Mouse (Mus musculus) MEL (cell line): ENCODE results near the gene Nat14. TPM values are rescaled to one million over a fixed set of nuclear protein-coding genes. Genes with fewer than 3 reads are reported as not detected.

Experiments used
- DNase-seq: peaks from one replicate; pipeline ENCODE4 v3.0.0; 2011; ENCODE audit warnings: low read depth, low spot score
- H3K27ac ChIP-seq: 2 replicates; pipeline ENCODE4 v1.5.1; 2012; ENCODE audit warnings: low read depth, mild to moderate bottlenecking, control low read depth, low read length, moderate library complexity; ENCODE audit not compliant: control insufficient read depth
- H3K27me3 ChIP-seq, 2 experiments: fragments of 150-350 bp in 1 of 2; sonication (generic) in 1 of 2; 2 replicates each; pipeline ENCODE4 v1.6.1; 2012; ENCODE audit warnings: low read length in 2 of 2, mild to moderate bottlenecking in 2 of 2, improper control_type of control experiment in 1 of 2, moderate library complexity in 1 of 2; ENCODE audit not compliant: insufficient read depth in 2 of 2, control insufficient read depth in 1 of 2
- H3K36me3 ChIP-seq, 2 experiments: 2 replicates each; pipeline ENCODE4 v1.6.1; 2012 to 2014; ENCODE audit warnings: low read length in 2 of 2, improper control_type of control experiment in 1 of 2, inconsistent platforms in 1 of 2, mild to moderate bottlenecking in 1 of 2; ENCODE audit not compliant: insufficient read depth in 2 of 2, control insufficient read depth in 1 of 2
- H3K4me1 ChIP-seq, 2 experiments: fragments of 150-350 bp in 1 of 2; sonication (generic) in 1 of 2; 2 replicates each; pipeline ENCODE4 v1.6.1; 2012; ENCODE audit warnings: low read length in 2 of 2, improper control_type of control experiment in 1 of 2, mild to moderate bottlenecking in 1 of 2; ENCODE audit not compliant: insufficient read depth in 2 of 2, control insufficient read depth in 1 of 2
- H3K4me3 ChIP-seq, 2 experiments: fragments of 150-350 bp in 1 of 2; sonication (generic) in 1 of 2; 2 replicates each; pipeline ENCODE4 v1.5.1; 2012; ENCODE audit warnings: low read depth in 2 of 2, low read length in 2 of 2, mild to moderate bottlenecking in 2 of 2, moderate library complexity in 2 of 2, control low read depth in 1 of 2, improper control_type of control experiment in 1 of 2; ENCODE audit not compliant: control insufficient read depth in 1 of 2, insufficient read depth in 1 of 2
- H3K79me2 ChIP-seq: 2 replicates; pipeline ENCODE4 v1.6.1; 2012; ENCODE audit warnings: mild to moderate bottlenecking, low read length, moderate library complexity; ENCODE audit not compliant: control insufficient read depth, poor library complexity, insufficient read depth
- H3K9ac ChIP-seq: 2 replicates; pipeline ENCODE4 v1.6.1; 2012; ENCODE audit warnings: low read depth, mild to moderate bottlenecking, control low read depth, low read length, moderate library complexity; ENCODE audit not compliant: control insufficient read depth, poor library complexity, severe bottlenecking
- H3K9me3 ChIP-seq: fragments of 150-350 bp; sonication (generic); replicated peaks from 2 replicates; pipeline ENCODE4 v1.6.1; 2012; ENCODE audit warnings: mild to moderate bottlenecking, low read length, improper control_type of control experiment, moderate library complexity; ENCODE audit not compliant: insufficient read depth
- BHLHE40 ChIP-seq: IDR thresholded peaks from 2 replicates; pipeline ENCODE4 v1.6.1; 2012; ENCODE audit warnings: low read depth, mild to moderate bottlenecking, inconsistent platforms, low read length, improper control_type of control experiment, borderline replicate concordance
- EP300 ChIP-seq, 2 experiments: IDR thresholded peaks; 2 replicates each; pipeline ENCODE4 v1.6.1; 2011; ENCODE audit warnings: improper control_type of control experiment in 2 of 2, low read length in 2 of 2, low read depth in 1 of 2, mild to moderate bottlenecking in 1 of 2
- GABPA ChIP-seq: IDR thresholded peaks from 2 replicates; pipeline ENCODE4 v1.6.1; 2012; ENCODE audit warnings: low read depth, mild to moderate bottlenecking, inconsistent platforms, low read length, improper control_type of control experiment, moderate library complexity
- MAFK ChIP-seq: IDR thresholded peaks from 2 replicates; pipeline ENCODE4 v1.6.1; 2011; ENCODE audit warnings: low read depth, mild to moderate bottlenecking, low read length, improper control_type of control experiment, borderline replicate concordance
- MAX ChIP-seq: IDR thresholded peaks from 2 replicates; pipeline ENCODE4 v1.6.1; 2011; ENCODE audit warnings: low read length, improper control_type of control experiment
- MAZ ChIP-seq: IDR thresholded peaks from 2 replicates; pipeline ENCODE4 v1.6.1; 2012; ENCODE audit warnings: low read depth, mild to moderate bottlenecking, inconsistent platforms, low read length, improper control_type of control experiment
- MXI1 ChIP-seq: IDR thresholded peaks from 2 replicates; pipeline ENCODE4 v1.6.1; 2011; ENCODE audit warnings: mild to moderate bottlenecking, low read depth, low read length, improper control_type of control experiment
- MYB ChIP-seq: IDR thresholded peaks from 2 replicates; pipeline ENCODE4 v1.6.1; 2011; ENCODE audit warnings: mild to moderate bottlenecking, low read depth, low read length, improper control_type of control experiment
- NRF1 ChIP-seq: IDR thresholded peaks from 2 replicates; pipeline ENCODE4 v1.6.1; 2014; ENCODE audit warnings: low read depth, mild to moderate bottlenecking, inconsistent platforms, low read length, improper control_type of control experiment, moderate library complexity; ENCODE audit not compliant: poor library complexity, insufficient read depth, severe bottlenecking
- POLR2AphosphoS5 ChIP-seq: IDR thresholded peaks from 2 replicates; pipeline ENCODE4 v1.6.1; 2012; ENCODE audit warnings: low read depth, borderline replicate concordance, mild to moderate bottlenecking, inconsistent platforms, low read length, moderate library complexity, mixed read lengths
- RAD21 ChIP-seq: IDR thresholded peaks from 2 replicates; pipeline ENCODE4 v1.6.1; 2011; ENCODE audit warnings: mild to moderate bottlenecking, low read depth, low read length, improper control_type of control experiment
- RCOR1 ChIP-seq: IDR thresholded peaks from 2 replicates; pipeline ENCODE4 v1.6.1; 2012; ENCODE audit warnings: low read depth, mild to moderate bottlenecking, inconsistent platforms, low read length, improper control_type of control experiment
- SIN3A ChIP-seq: IDR thresholded peaks from 2 replicates; pipeline ENCODE4 v1.6.1; 2012; ENCODE audit warnings: low read length, improper control_type of control experiment, inconsistent platforms
- TCF12 ChIP-seq: IDR thresholded peaks from 2 replicates; pipeline ENCODE4 v1.6.1; 2014; ENCODE audit warnings: low read depth, mild to moderate bottlenecking, inconsistent platforms, low read length, improper control_type of control experiment, moderate library complexity
- ZMIZ1 ChIP-seq: IDR thresholded peaks from 2 replicates; pipeline ENCODE4 v1.6.1; 2012; ENCODE audit warnings: low read depth, mild to moderate bottlenecking, inconsistent platforms, low read length, improper control_type of control experiment, moderate library complexity
- polyA plus RNA-seq, 2 experiments: library from polyadenylated mRNA; stranded (reverse) in 1 of 2; unstranded in 1 of 2; fragments of >175 nt in 1 of 2; fragments of >200 nt in 1 of 2; gene quantifications; 2 replicates each; pipeline versions ENCODE4 v1.2.1 to v1.2.4; 2012; ENCODE audit warnings: low replicate concordance in 2 of 2, low read depth in 1 of 2; ENCODE audit not compliant: insufficient read length in 2 of 2, insufficient read depth in 1 of 2, missing spikeins in 1 of 2
- total RNA-seq: library from RNA; depleted of rRNA; stranded (reverse); fragments of 300-350 nt; gene quantifications from 2 replicates; pipeline ENCODE4 v1.2.3, GENCODE M21; 2012

Gene Nat14
- total and polyA plus RNA-seq, 3 experiments: 0.81 to 1.9 TPM; not detected in 1

- DNase-seq: no peak
- no peaks in the 10 kb centered on the region for H3K4me1 ChIP-seq
- no peak overlapping the region for H3K4me3 ChIP-seq
- no peaks in the 10 kb centered on the region for H3K9me3 ChIP-seq
- H3K9ac ChIP-seq: no peak overlapping the region
- H3K27me3 ChIP-seq: peaks cover 0 to 1% of the 10 kb centered on the region in 2 experiments; a peak in 2 of 4 replicates
- no peaks in the 10 kb centered on the region for H3K36me3 ChIP-seq
- no peak for TF ChIP-seq GABPA
- TF ChIP-seq MAFK: no peak
- H3K79me2 ChIP-seq: no peaks in the 10 kb centered on the region
- H3K27ac ChIP-seq: no peak overlapping the region
These were observed 28.9 kb downstream of the Nat14 start for GRCm38 (mm10) chr7:4950561-4951342.

GRCm38 (mm10) chr7:4953815-4954445, 32.1 kb downstream of the Nat14 start:
- peaks cover 0 to 1% of the 10 kb centered on the region in 2 experiments; a peak in 2 of 4 replicates for H3K27me3 ChIP-seq
- H3K9ac ChIP-seq: no peak overlapping the region
- no peaks in the 10 kb centered on the region for H3K9me3 ChIP-seq
- H3K36me3 ChIP-seq: no peaks in the 10 kb centered on the region
- TF ChIP-seq NRF1: no peak
- TF ChIP-seq RCOR1: no peak
- no peak for TF ChIP-seq MAFK
- TF ChIP-seq POLR2AphosphoS5: no peak
- no peak for TF ChIP-seq MYB
- TF ChIP-seq RAD21: no peak
- TF ChIP-seq ZMIZ1: no peak
- no peak for TF ChIP-seq MAX
- TF ChIP-seq SIN3A: no peak
- no peak for TF ChIP-seq BHLHE40
- no peaks in the 10 kb centered on the region for H3K79me2 ChIP-seq
- H3K4me3 ChIP-seq: no peak overlapping the region
- H3K4me1 ChIP-seq: no peaks in the 10 kb centered on the region
- no peak for DNase-seq
- no peak overlapping the region for H3K27ac ChIP-seq

- no peaks in the 10 kb centered on the region for H3K36me3 ChIP-seq
- no peaks in the 10 kb centered on the region for H3K9me3 ChIP-seq
- H3K27me3 ChIP-seq: peaks cover 0 to 1% of the 10 kb centered on the region in 2 experiments; a peak in 2 of 4 replicates
- H3K4me1 ChIP-seq: no peaks in the 10 kb centered on the region
- no peak overlapping the region for H3K4me3 ChIP-seq
- H3K9ac ChIP-seq: no peak overlapping the region
- no peaks in the 10 kb centered on the region for H3K79me2 ChIP-seq
- DNase-seq: no peak
- TF ChIP-seq EP300 (IDR thresholded peaks at IDR 0.05; ENCODE audit: low read depth in 1 of 2, low read length in 2 of 2) (no peak), MAZ (no peak), MXI1 (no peak), TCF12 (no peak)
- no peak overlapping the region for H3K27ac ChIP-seq
These were observed 35.5 kb downstream of the Nat14 start for GRCm38 (mm10) chr7:4957361-4957760.
